Mouse (Mus musculus) naive thymus-derived CD4-positive, alpha-beta T cell, adult 2 months (primary cell): Measurements from ENCODE around the gene Foxo3.

Experiments
- DNase-seq: peaks from one replicate; pipeline ENCODE4 v3.0.0-alpha.2; 2011; ENCODE audit warnings: low read depth

Gene Foxo3

GRCm38 (mm10) chr10:42180333-42180732, 96.2 kb downstream of the Foxo3 start:
- DNase-seq: no peak

- DNase-seq: no peak
Observed at GRCm38 (mm10) chr10:42178751-42179150, 97.8 kb downstream of the Foxo3 start.

GRCm38 (mm10) chr10:42177771-42178674, 98.5 kb downstream of the Foxo3 start:
- DNase-seq: no peak

GRCm38 (mm10) chr10:42174283-42174682, 102.3 kb downstream of the Foxo3 start:
- DNase-seq: no peak

GRCm38 (mm10) chr10:42173839-42174238, 102.7 kb downstream of the Foxo3 start:
- no peak for DNase-seq

- DNase-seq: no peak
Observed at GRCm38 (mm10) chr10:42170889-42171347, 105.6 kb downstream of the Foxo3 start.

- DNase-seq: no peak
Observed at GRCm38 (mm10) chr10:42170201-42170600, 106.4 kb downstream of the Foxo3 start.

- DNase-seq: no peak
Observed at GRCm38 (mm10) chr10:42154727-42155126, 121.8 kb downstream of the Foxo3 start.

GRCm38 (mm10) chr10:42152426-42153205, 123.9 kb downstream of the Foxo3 start:
- no peak for DNase-seq

GRCm38 (mm10) chr10:42149767-42150166, 126.8 kb downstream of the Foxo3 start:
- DNase-seq: no peak

GRCm38 (mm10) chr10:42148326-42148725, 128.2 kb downstream of the Foxo3 start:
- no peak for DNase-seq

- DNase-seq: no peak
Observed at GRCm38 (mm10) chr10:42145221-42145620, 131.3 kb downstream of the Foxo3 start.

- no peak for DNase-seq
Observed at GRCm38 (mm10) chr10:42144788-42145187, 131.8 kb downstream of the Foxo3 start.

GRCm38 (mm10) chr10:42144176-42144575, 132.4 kb downstream of the Foxo3 start:
- no peak for DNase-seq

GRCm38 (mm10) chr10:42142791-42143190, 133.8 kb downstream of the Foxo3 start:
- no peak for DNase-seq

- no peak for DNase-seq
Observed at GRCm38 (mm10) chr10:42142081-42142480, 134.5 kb downstream of the Foxo3 start.

GRCm38 (mm10) chr10:42139749-42140148, 136.8 kb downstream of the Foxo3 start:
- no peak for DNase-seq

GRCm38 (mm10) chr10:42134759-42135702, 141.5 kb downstream of the Foxo3 start:
- DNase-seq: no peak
